8 mouse cellular contexts compared by ENCODE assay signal in genomic region chr3:90081365-90082240, GRCm38 (mm10). TPM values are rescaled to one million over a fixed set of nuclear protein-coding genes. Genes with fewer than 3 reads are reported as not detected.
DNase-seq lines count a peak whose midpoint lies in the region; ATAC-seq and TF ChIP-seq lines count a peak whose summit lies in the region.

No protein-coding gene starts in this region.

- 89% methylated on average over 5 of the region's 5 CpGs for WGBS in forebrain, embryonic 10.5 days
- 28% methylated on average over 5 of the region's 5 CpGs for WGBS in intestine, postnatal 0 days

- no peaks in the 10 kb centered on the region for H3K27me3 ChIP-seq in forebrain, embryonic 10.5 days (ENCODE audit: poor library complexity, severe bottlenecking)
- no peaks in the 10 kb centered on the region for H3K27me3 ChIP-seq in intestine, postnatal 0 days (replicated peaks; ENCODE audit: control insufficient read depth, insufficient read depth, low read length)

- H3K36me3 ChIP-seq in forebrain, embryonic 10.5 days (replicated peaks): peaks cover 53% of the 10 kb centered on the region
- peaks cover 10% of the 10 kb centered on the region; the same call in 1 of the 2 replicates for H3K36me3 ChIP-seq in intestine, postnatal 0 days (ENCODE audit: control insufficient read depth, insufficient read depth)

- peak overlapping the region; percentile 89 for H3K27ac ChIP-seq in layer of hippocampus, adult 2 months
- no peak overlapping the region for H3K27ac ChIP-seq in forebrain, embryonic 10.5 days
- H3K27ac ChIP-seq in intestine, postnatal 0 days (ENCODE audit: low read depth, low read length): peak overlapping the region; percentile 80

- H3K9ac ChIP-seq in intestine, postnatal 0 days (ENCODE audit: low read depth, low read length): peak overlapping the region; percentile 28; the same call in 1 of the 2 replicates

- peak; percentile 69 for ATAC-seq in intestine, postnatal 0 days
- no peak for ATAC-seq in cerebellum, adult (ENCODE audit: insufficient number of reproducible peaks, low FRiP score, low TSS enrichment)

- DNase-seq in layer of hippocampus, adult 2 months (ENCODE audit: low spot score in 2 of 2): no peak
- no peak for DNase-seq in layer of hippocampus, postnatal 36 days
- no peak for DNase-seq in forebrain, embryonic 10.5 days (ENCODE audit: extremely low spot score, low spot score)
- peak; percentile 41 to 45 for DNase-seq in lung, postnatal 4 days
- no peak for DNase-seq in adrenal gland, adult 2 months
- DNase-seq in thymus, postnatal 14 days: no peak

- H3K4me1 ChIP-seq in forebrain, embryonic 10.5 days: peaks cover 66% of the 10 kb centered on the region
- H3K4me1 ChIP-seq in intestine, postnatal 0 days (replicated peaks; ENCODE audit: control insufficient read depth, insufficient read depth, low read length): peaks cover 17% of the 10 kb centered on the region; the same call in 1 of the 2 replicates

- H3K4me3 ChIP-seq in layer of hippocampus, adult 2 months: peak overlapping the region; percentile 78
- H3K4me3 ChIP-seq in forebrain, embryonic 10.5 days: peak overlapping the region; percentile 88
- peak overlapping the region; percentile 94 for H3K4me3 ChIP-seq in intestine, postnatal 0 days (ENCODE audit: low read depth, low read length)

- peak overlapping the region; percentile 72 for H3K4me2 ChIP-seq in intestine, postnatal 0 days (replicated peaks; ENCODE audit: low read depth)

- no peak for TF ChIP-seq CTCF in layer of hippocampus, adult 2 months (conservative IDR thresholded peaks at IDR 0.05)
- TF ChIP-seq CTCF in intestine, postnatal 0 days (IDR thresholded peaks at IDR 0.05; ENCODE audit: low read depth): peak; percentile 57

- H3K9me3 ChIP-seq in forebrain, embryonic 10.5 days: no peaks in the 10 kb centered on the region
- no peaks in the 10 kb centered on the region for H3K9me3 ChIP-seq in intestine, postnatal 0 days (ENCODE audit: control insufficient read depth)

RNA-seq across cellular contexts. Expression of gene Tpm3, which starts 9.2 kb away (rescaled TPM):
- total RNA-seq in layer of hippocampus, adult 2 months (2021): 100 to 1,000 TPM; 177 to 183 TPM
- total RNA-seq in layer of hippocampus, postnatal 36 days (2021): 100 to 1,000 TPM; 181 to 182 TPM
- 579 and 590 TPM in 2 replicates for polyA plus RNA-seq in forebrain, embryonic 10.5 days (2016; fragmentation: Nextera tagmentation; extraction: Ambion mirVana)
- polyA plus RNA-seq in intestine, postnatal 0 days (2015; fragmentation: Nextera tagmentation; extraction: Ambion mirVana): 311 and 332 TPM in 2 replicates
- total RNA-seq in adrenal gland, adult 2 months (2021): 100 to 1,000 TPM; 198 to 209 TPM
- polyA plus RNA-seq in adrenal gland, adult 2 months (2012; rRNA removed): 44.8 and 86.7 TPM in 2 replicates

RNA-seq across cellular contexts. Expression of gene Nup210l, which starts 22.3 kb away (rescaled TPM):
- under 1 TPM; 0.25 to 0.33 TPM for total RNA-seq in layer of hippocampus, adult 2 months (2021)
- under 1 TPM; 0.38 to 0.45 TPM for total RNA-seq in layer of hippocampus, postnatal 36 days (2021)
- polyA plus RNA-seq in forebrain, embryonic 10.5 days (2016; fragmentation: Nextera tagmentation; extraction: Ambion mirVana): 0.61 and 0.64 TPM in 2 replicates
- 0.03 TPM in 1 of 2 replicates, not detected in the other for polyA plus RNA-seq in intestine, postnatal 0 days (2015; fragmentation: Nextera tagmentation; extraction: Ambion mirVana)
- under 1 TPM; 0.63 to 0.66 TPM for total RNA-seq in adrenal gland, adult 2 months (2021)
- polyA plus RNA-seq in adrenal gland, adult 2 months (2012; rRNA removed): 0.26 TPM in 2 replicates

RNA-seq across cellular contexts. Expression of gene Ubap2l, which starts 29.2 kb away (rescaled TPM):
- total RNA-seq in layer of hippocampus, adult 2 months (2021): 100 to 1,000 TPM; 173 to 179 TPM
- 100 to 1,000 TPM; 149 to 181 TPM for total RNA-seq in layer of hippocampus, postnatal 36 days (2021)
- 220 and 222 TPM in 2 replicates for polyA plus RNA-seq in forebrain, embryonic 10.5 days (2016; fragmentation: Nextera tagmentation; extraction: Ambion mirVana)
- polyA plus RNA-seq in intestine, postnatal 0 days (2015; fragmentation: Nextera tagmentation; extraction: Ambion mirVana): 112 and 117 TPM in 2 replicates
- 100 to 1,000 TPM; 148 to 181 TPM for total RNA-seq in adrenal gland, adult 2 months (2021)
- 96.4 and 103 TPM in 2 replicates for polyA plus RNA-seq in adrenal gland, adult 2 months (2012; rRNA removed)

RNA-seq across cellular contexts. Expression of gene 4933434E20Rik, which starts 30.2 kb away (rescaled TPM):
- total RNA-seq in layer of hippocampus, adult 2 months (2021): 100 to 1,000 TPM in 1 of 2 experiments, 10 to 100 TPM in 1; 89.6 to 101 TPM
- total RNA-seq in layer of hippocampus, postnatal 36 days (2021): 10 to 100 TPM; 90.6 to 95.5 TPM
- 210 and 216 TPM in 2 replicates for polyA plus RNA-seq in forebrain, embryonic 10.5 days (2016; fragmentation: Nextera tagmentation; extraction: Ambion mirVana)
- 128 and 130 TPM in 2 replicates for polyA plus RNA-seq in intestine, postnatal 0 days (2015; fragmentation: Nextera tagmentation; extraction: Ambion mirVana)
- total RNA-seq in adrenal gland, adult 2 months (2021): 100 to 1,000 TPM in 1 of 2 experiments, 10 to 100 TPM in 1; 80.8 to 100 TPM
- polyA plus RNA-seq in adrenal gland, adult 2 months (2012; rRNA removed): 13.8 and 14.8 TPM in 2 replicates

Comparison
In these comparisons a context has a peak if more than half of its experiments do, and no peak if none do; other contexts are left out.
1. DNase-seq: peak in lung, postnatal 4 days (2 of 2); none in layer of hippocampus, adult 2 months (0 of 2), layer of hippocampus, postnatal 36 days (0 of 2), forebrain, embryonic 10.5 days (single experiment), adrenal gland, adult 2 months (single experiment) and thymus, postnatal 14 days (single experiment).
2. Peak in every context shown above with its lines, with median percentiles within 50 percentile points of each other: H3K4me3 ChIP-seq.